Comparison of ENCODE assay signal across 16 mouse cellular contexts in the genomic region with DNA sequence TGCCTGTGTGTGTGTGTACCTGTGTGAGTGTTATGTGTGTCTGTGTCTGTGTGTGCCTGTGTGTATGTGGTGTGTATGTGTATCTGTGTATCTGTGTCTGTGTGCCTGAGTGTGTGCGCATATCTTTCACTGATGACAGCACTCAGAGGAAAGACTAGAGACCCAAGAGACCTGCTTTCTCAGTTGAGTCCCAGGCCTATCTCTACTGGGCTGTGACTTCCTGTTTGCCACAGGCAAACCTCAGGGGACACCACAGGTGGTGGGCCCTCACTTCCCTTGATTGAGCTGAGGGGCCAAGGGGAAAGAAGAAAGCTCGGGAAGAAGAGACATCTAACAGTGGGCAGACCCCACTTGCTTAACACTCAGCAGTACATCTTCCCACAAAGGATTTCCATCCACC. TPM values are rescaled to one million over a fixed set of nuclear protein-coding genes. Genes with fewer than 3 reads are reported as not detected.
DNase-seq lines count a peak whose midpoint lies in the region; ATAC-seq lines count a peak whose summit lies in the region.
"Had no signal": no experiment of that assay in that cellular context is flagged by ENCODE, and none has a peak within 500 bp of the region (broad histone marks: within the 10 kb centered on the region; RNA-seq: fewer than 3 reads in every experiment).

No protein-coding gene starts in this region.

- H3K4me2 ChIP-seq in midbrain, embryonic 15.5 days: no peak overlapping the region
- H3K4me2 ChIP-seq: heart, embryonic 15.5 days; liver, embryonic 15.5 days; midbrain, embryonic 13.5 days had no signal

- peak overlapping the region; percentile 67 for H3K27ac ChIP-seq in midbrain, embryonic 10.5 days (replicated peaks)
- H3K27ac ChIP-seq in midbrain, embryonic 15.5 days: no peak overlapping the region
- H3K27ac ChIP-seq in embryonic facial prominence, embryonic 10.5 days (replicated peaks): peak overlapping the region; percentile 57; the same call in 1 of the 2 replicates
- H3K27ac ChIP-seq: heart, embryonic 15.5 days; liver, embryonic 15.5 days; midbrain, embryonic 13.5 days had no signal

- H3K9me3 ChIP-seq in midbrain, embryonic 10.5 days (replicated peaks): no peaks in the 10 kb centered on the region
- no peaks in the 10 kb centered on the region for H3K9me3 ChIP-seq in midbrain, embryonic 15.5 days
- H3K9me3 ChIP-seq in embryonic facial prominence, embryonic 10.5 days: no peaks in the 10 kb centered on the region
- H3K9me3 ChIP-seq: heart, embryonic 15.5 days; liver, embryonic 15.5 days; midbrain, embryonic 13.5 days had no signal

- DNase-seq in midbrain, embryonic 10.5 days (ENCODE audit: low spot score): no peak
- DNase-seq in embryonic facial prominence, embryonic 10.5 days (ENCODE audit: low spot score): no peak
- DNase-seq in spleen, adult 18-20 months: peak; percentile 51 to 67
- no peak for DNase-seq in gastrocnemius, postnatal 4 days (ENCODE audit: low spot score in 2 of 2)
- DNase-seq in frontal cortex, postnatal 36 days (ENCODE audit: low spot score in 2 of 2): no peak
- no peak for DNase-seq in embryo, embryonic 10 days (ENCODE audit: low spot score)
- DNase-seq: cerebellum, adult 18-20 months; gastrocnemius, postnatal 36 days; kidney, adult 8-10 months had no signal

- no peaks in the 10 kb centered on the region for H3K36me3 ChIP-seq in midbrain, embryonic 10.5 days
- H3K36me3 ChIP-seq in midbrain, embryonic 15.5 days (replicated peaks): no peaks in the 10 kb centered on the region
- H3K36me3 ChIP-seq in embryonic facial prominence, embryonic 10.5 days (replicated peaks): no peaks in the 10 kb centered on the region
- H3K36me3 ChIP-seq: heart, embryonic 15.5 days; liver, embryonic 15.5 days; midbrain, embryonic 13.5 days had no signal

- peaks cover 42% of the 10 kb centered on the region for H3K27me3 ChIP-seq in midbrain, embryonic 10.5 days (ENCODE audit: low read depth, poor library complexity, severe bottlenecking)
- H3K27me3 ChIP-seq in midbrain, embryonic 15.5 days (replicated peaks): no peaks in the 10 kb centered on the region
- no peaks in the 10 kb centered on the region for H3K27me3 ChIP-seq in embryonic facial prominence, embryonic 10.5 days (replicated peaks; ENCODE audit: low read depth, poor library complexity, severe bottlenecking)
- H3K27me3 ChIP-seq: midbrain, embryonic 13.5 days had no signal

- H3K4me3 ChIP-seq in midbrain, embryonic 10.5 days: no peak overlapping the region
- no peak overlapping the region for H3K4me3 ChIP-seq in midbrain, embryonic 15.5 days
- H3K4me3 ChIP-seq in embryonic facial prominence, embryonic 10.5 days: no peak overlapping the region
- H3K4me3 ChIP-seq: heart, embryonic 15.5 days; liver, embryonic 15.5 days; midbrain, embryonic 13.5 days had no signal

- no peak for ATAC-seq in midbrain, embryonic 15.5 days (replicated peaks)
- ATAC-seq: hindbrain, embryonic 16.5 days; midbrain, embryonic 13.5 days had no signal

- no peak overlapping the region for H3K9ac ChIP-seq in midbrain, embryonic 15.5 days
- H3K9ac ChIP-seq: heart, embryonic 15.5 days; liver, embryonic 15.5 days; midbrain, embryonic 13.5 days had no signal

- WGBS in midbrain, embryonic 10.5 days: 46% methylated on average over 2 of the region's 2 CpGs
- WGBS in midbrain, embryonic 15.5 days: 47% methylated on average over 2 of the region's 2 CpGs
- WGBS in embryonic facial prominence, embryonic 10.5 days: 49% methylated on average over 2 of the region's 2 CpGs

- peaks cover 19% of the 10 kb centered on the region for H3K4me1 ChIP-seq in midbrain, embryonic 10.5 days
- H3K4me1 ChIP-seq in midbrain, embryonic 15.5 days: no peaks in the 10 kb centered on the region
- H3K4me1 ChIP-seq in embryonic facial prominence, embryonic 10.5 days: peaks cover 22% of the 10 kb centered on the region
- H3K4me1 ChIP-seq: heart, embryonic 15.5 days; liver, embryonic 15.5 days; midbrain, embryonic 13.5 days had no signal

RNA-seq across cellular contexts. Expression of gene Cd19, which starts 1.9 kb away (rescaled TPM):
- 0.07 and 0.16 TPM in 2 replicates for polyA plus RNA-seq in midbrain, embryonic 10.5 days (2016; fragmentation: Nextera tagmentation; extraction: Ambion mirVana)
- polyA plus RNA-seq in midbrain, embryonic 15.5 days (2015; fragmentation: Nextera tagmentation; extraction: Ambion mirVana): 0.31 TPM in 1 of 2 replicates, not detected in the other
- not detected in 2 replicates for polyA plus RNA-seq in embryonic facial prominence, embryonic 10.5 days (2016; fragmentation: Nextera tagmentation; extraction: Ambion mirVana)
- total RNA-seq in gastrocnemius, postnatal 4 days (2021): under 1 TPM; 0.13 to 0.39 TPM
- total RNA-seq: gastrocnemius, postnatal 36 days; left cerebral cortex, postnatal 36 days had no signal
- polyA plus RNA-seq: heart, embryonic 15.5 days; hindbrain, embryonic 16.5 days; midbrain, embryonic 13.5 days; neural tube, embryonic 11.5 days had no signal

RNA-seq across cellular contexts. Expression of gene Rabep2, which starts 11.9 kb away (rescaled TPM):
- polyA plus RNA-seq in midbrain, embryonic 10.5 days (2016; fragmentation: Nextera tagmentation; extraction: Ambion mirVana): 26.6 and 27.0 TPM in 2 replicates
- 26.0 and 28.7 TPM in 2 replicates for polyA plus RNA-seq in midbrain, embryonic 15.5 days (2015; fragmentation: Nextera tagmentation; extraction: Ambion mirVana)
- 33.7 and 34.6 TPM in 2 replicates for polyA plus RNA-seq in embryonic facial prominence, embryonic 10.5 days (2016; fragmentation: Nextera tagmentation; extraction: Ambion mirVana)
- total RNA-seq in gastrocnemius, postnatal 4 days (2021): 10 to 100 TPM; 14.0 to 16.2 TPM

RNA-seq across cellular contexts. Expression of gene Nfatc2ip, which starts 20.1 kb away (rescaled TPM):
- 2.6 and 2.8 TPM in 2 replicates for polyA plus RNA-seq in midbrain, embryonic 10.5 days (2016; fragmentation: Nextera tagmentation; extraction: Ambion mirVana)
- polyA plus RNA-seq in midbrain, embryonic 15.5 days (2015; fragmentation: Nextera tagmentation; extraction: Ambion mirVana): 2.2 and 2.6 TPM in 2 replicates
- 2.5 and 2.9 TPM in 2 replicates for polyA plus RNA-seq in embryonic facial prominence, embryonic 10.5 days (2016; fragmentation: Nextera tagmentation; extraction: Ambion mirVana)
- 1 to 10 TPM; 3.2 to 4.1 TPM for total RNA-seq in gastrocnemius, postnatal 4 days (2021)

RNA-seq across cellular contexts. Expression of gene Spns1, which starts 39.4 kb away (rescaled TPM):
- polyA plus RNA-seq in midbrain, embryonic 10.5 days (2016; fragmentation: Nextera tagmentation; extraction: Ambion mirVana): 67.6 and 68.9 TPM in 2 replicates
- polyA plus RNA-seq in midbrain, embryonic 15.5 days (2015; fragmentation: Nextera tagmentation; extraction: Ambion mirVana): 95.4 and 96.0 TPM in 2 replicates
- polyA plus RNA-seq in embryonic facial prominence, embryonic 10.5 days (2016; fragmentation: Nextera tagmentation; extraction: Ambion mirVana): 63.6 and 66.9 TPM in 2 replicates
- total RNA-seq in gastrocnemius, postnatal 4 days (2021): 10 to 100 TPM; 31.6 to 33.9 TPM

RNA-seq across cellular contexts. Expression of gene Atp2a1, which starts 46.3 kb away (rescaled TPM):
- polyA plus RNA-seq in midbrain, embryonic 10.5 days (2016; fragmentation: Nextera tagmentation; extraction: Ambion mirVana): 0.16 and 0.28 TPM in 2 replicates
- polyA plus RNA-seq in midbrain, embryonic 15.5 days (2015; fragmentation: Nextera tagmentation; extraction: Ambion mirVana): 0.34 and 0.58 TPM in 2 replicates
- 1.8 and 2.5 TPM in 2 replicates for polyA plus RNA-seq in embryonic facial prominence, embryonic 10.5 days (2016; fragmentation: Nextera tagmentation; extraction: Ambion mirVana)
- 1,000 to 10,000 TPM; 6,232 to 6,720 TPM for total RNA-seq in gastrocnemius, postnatal 4 days (2021)

Comparison
In these comparisons a context has a peak if more than half of its experiments do, and no peak if none do; other contexts are left out.
1. DNase-seq: peak in spleen, adult 18-20 months (2 of 2); none in midbrain, embryonic 10.5 days (single experiment), embryonic facial prominence, embryonic 10.5 days (single experiment), gastrocnemius, postnatal 4 days (0 of 2), frontal cortex, postnatal 36 days (0 of 2) and embryo, embryonic 10 days (single experiment).